Mouse (Mus musculus) kidney, postnatal 36 days (tissue): ENCODE measurements around the gene Ppargc1a.

ENCODE experiments used
- DNase-seq, 2 experiments: peaks; one replicate each; pipeline ENCODE4 v3.0.0; 2021 to 2022; ENCODE audit warnings: mixed read lengths in 2 of 2

The Ppargc1a gene

DNA sequence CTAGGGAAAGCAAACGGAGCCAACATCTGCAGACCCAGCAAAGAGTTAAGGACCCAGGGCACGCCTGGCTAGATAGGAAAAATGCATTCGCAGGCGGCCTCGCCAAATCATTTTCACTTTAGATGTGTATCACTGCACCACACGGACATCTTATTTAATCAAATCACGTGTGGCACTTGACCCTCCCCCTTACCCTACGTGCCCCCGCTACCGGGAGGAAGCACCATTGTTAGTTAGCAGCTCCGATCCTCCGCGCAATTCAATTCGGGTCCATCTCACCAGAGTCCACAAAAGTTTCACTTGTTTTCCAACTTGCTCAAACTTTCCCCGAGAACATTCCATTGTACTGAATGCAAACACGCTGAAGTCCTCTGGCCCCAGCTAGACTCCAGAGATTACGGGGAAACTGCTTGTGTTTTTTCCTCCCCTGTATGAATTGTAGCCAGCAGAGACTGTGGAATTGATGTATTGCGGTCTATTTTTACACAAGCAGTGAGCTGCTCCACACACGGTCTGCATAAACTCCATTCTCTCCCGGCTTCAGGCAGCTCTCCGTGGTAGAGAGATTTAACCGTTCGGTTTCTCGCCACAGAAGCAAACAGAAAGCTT lies 14.9 kb downstream of the Ppargc1a start:
- peak; percentile 82 to 83 for DNase-seq

DNA sequence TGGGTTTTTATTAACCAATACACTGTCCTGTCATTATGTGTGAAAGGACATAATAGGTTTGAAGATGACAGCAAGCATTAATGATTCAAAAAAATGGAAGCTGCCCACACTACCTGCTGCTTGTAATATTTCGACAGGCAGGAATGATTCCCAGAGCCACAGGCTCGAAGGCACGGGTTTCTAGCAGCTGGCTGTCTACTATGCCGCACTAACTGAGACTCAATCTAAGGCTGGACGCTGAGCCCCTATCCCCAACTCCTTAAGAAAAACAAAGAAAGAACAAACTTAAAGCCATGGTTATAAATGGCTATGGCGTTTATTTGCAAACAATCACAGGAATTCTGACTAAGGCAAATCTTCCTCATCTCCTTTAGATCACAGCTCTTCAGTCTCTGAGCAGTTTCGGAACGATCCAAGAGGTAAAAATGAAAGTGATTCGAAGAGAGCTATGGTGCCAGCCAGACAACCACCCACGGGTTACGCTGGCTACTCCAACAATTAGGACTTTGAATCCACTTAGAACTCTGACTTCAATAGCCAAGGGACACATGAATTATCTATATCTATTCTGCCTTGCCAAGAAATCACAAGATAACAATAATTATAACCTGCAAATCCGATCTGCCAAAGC lies 15.6 kb downstream of the Ppargc1a start:
- no peak for DNase-seq

GRCm38 (mm10) chr5:51547442-51548035 lies 20.0 kb downstream of the Ppargc1a start:
- DNase-seq = no peak

DNA sequence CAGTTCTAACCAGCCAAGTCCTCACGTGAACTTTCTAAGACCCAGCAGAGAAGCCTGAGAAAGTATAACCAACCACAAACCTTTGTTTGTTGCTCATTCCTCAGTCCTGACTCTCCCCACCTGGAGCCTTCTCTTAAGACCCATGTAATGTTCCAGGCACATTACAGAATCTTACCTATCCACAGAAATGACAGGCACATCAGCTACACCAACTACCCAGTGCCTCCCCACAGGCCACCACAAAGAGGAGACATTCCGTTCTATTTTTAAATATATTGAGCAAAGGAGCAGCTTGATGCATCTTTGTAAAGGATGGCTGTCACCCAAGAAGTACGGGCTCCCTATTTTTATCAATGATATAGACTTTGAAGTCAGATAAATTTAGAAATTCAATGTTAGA lies 20.7 kb downstream of the Ppargc1a start:
- no peak for DNase-seq

DNA sequence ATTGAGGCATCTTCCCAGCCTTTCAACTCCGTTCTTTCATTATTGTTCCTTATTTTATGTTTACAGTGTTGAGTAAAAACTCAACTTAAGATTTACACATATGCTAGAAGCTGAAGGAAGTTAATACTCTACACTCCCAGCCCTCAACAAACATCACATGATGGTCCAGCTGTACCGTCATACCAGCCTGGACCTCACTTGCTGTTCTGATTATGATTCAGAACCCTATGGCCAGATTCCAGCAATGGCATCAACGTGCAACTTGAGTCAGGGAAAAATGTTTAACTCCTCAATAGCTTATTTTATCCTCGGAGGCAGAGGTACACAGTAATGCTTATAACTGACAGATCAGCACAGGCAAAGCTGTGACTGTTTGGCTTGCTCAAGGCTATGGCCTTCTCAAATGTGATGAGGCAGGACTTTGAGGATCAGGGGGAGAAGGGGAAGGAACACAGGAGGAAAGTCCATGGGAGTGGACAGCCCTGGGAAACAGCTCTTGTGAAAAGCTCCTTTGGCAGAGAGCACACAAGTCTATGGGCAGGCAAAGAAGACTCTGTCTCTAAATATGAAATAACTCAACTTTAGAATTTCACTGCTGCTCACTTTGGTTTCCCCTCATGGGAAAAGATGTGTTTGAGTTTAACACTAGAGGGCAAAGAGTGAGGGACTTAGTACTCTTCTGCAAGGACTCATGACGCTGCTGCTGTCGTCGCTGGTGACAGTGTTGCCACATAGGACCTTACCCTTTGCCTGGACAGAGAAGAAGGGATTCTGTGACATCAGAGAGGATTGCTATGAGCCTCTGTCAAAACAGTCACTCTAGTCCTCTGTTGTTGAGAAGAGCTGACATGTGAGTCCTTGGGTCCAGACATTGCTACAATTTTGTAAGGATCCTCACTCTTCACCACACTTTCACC lies 22.1 kb downstream of the Ppargc1a start:
- peak in 1 of 2 experiments; percentile 60 for DNase-seq

GRCm38 (mm10) chr5:51544141-51544735 lies 23.3 kb downstream of the Ppargc1a start:
- no peak for DNase-seq

DNA sequence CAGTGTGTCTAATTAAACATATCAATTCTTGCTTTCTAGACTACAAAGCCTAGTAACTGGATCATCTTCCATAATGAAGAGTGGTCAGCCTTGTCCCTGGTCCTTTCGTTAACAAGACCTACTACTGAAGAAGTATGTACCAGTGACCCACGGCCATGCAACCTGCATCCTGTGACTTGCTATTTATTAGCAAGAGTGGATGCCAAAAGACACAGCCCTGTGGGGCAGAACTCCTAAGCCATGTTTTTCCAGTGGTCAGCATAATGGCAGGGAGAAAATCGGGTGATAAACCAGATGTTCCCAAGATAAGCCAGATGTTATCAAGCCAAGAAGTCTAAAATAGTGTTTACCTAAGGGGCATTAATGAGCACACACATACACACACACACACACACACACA lies 26.0 kb downstream of the Ppargc1a start:
- peak; percentile 40 to 65 for DNase-seq

DNA sequence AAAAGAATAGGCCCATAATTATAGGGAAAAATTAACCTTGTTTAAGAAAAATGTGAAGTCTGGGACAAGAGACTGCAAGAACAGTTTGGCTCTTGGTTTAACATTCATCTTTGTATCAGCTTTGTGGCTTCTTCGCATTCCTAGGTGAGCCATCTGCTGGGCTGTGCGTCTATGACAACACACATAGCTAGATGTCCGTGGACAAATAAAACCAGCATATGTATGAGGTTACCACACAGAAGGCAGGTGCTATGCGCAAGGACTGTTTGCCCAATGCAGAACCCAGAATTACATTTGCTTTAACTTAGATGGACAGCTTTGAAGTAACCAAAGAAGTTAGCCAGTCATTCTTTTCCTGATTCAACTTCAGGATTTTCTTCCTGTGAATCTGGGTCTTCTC lies 26.7 kb downstream of the Ppargc1a start:
- DNase-seq = no peak

DNA sequence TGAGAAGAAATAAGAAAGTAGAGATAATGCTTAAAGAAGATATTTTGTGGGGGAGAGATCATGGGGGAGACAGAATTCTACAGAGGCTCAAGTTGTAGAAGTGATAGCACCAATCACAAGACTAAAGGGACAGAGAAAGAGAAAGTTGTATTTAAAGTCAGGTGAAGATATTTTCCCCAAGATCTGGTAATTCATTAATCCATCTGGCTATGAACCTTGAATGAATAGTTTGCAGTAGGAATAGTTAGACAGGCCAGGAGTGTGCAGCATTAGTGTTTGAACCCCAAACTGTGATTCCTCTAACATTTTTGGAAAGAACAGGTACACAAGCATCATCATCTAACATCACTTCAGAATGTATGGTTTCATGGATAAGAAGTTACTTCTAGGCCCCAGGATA lies 28.0 kb downstream of the Ppargc1a start:
- no peak for DNase-seq

DNA sequence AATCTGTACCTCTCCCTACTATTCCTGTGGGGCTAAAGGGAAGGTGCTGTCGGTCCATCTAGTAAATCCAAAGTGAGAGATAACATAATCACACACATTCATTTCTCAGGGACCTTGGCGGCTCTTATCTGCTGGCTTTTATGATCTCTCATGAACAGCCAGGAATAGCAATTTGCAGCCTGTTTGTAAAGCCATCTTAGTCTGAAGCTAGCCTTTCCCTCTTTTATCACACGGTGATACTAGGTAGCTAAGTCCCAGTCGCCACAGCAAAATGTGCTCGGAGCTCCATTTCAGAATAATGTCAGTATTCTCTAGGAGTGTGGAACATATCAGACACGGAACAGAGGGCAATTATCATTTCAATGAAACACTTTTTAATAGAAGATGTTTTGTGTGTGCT lies 29.2 kb downstream of the Ppargc1a start:
- DNase-seq = no peak

DNA sequence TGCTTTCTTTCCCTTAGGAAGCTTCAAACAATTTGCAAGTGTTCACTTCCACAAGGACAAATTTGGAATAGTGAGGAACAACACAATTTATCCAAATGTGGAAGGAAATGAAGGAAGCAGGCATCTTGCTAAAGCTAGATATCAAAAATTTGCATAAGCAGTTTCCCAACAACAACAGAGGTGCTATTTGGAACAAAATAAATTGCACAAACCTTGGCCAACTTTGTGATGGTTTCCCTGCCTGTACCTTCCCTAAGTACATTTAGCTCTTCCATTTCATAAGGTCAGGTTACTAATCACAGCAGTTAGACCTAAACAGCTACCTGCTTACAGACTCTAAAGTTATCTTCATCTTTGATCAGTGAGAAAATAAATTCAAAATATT lies 29.9 kb downstream of the Ppargc1a start:
- no peak for DNase-seq

GRCm38 (mm10) chr5:51537009-51537645 lies 30.4 kb downstream of the Ppargc1a start:
- peak; percentile 64 to 90 for DNase-seq

GRCm38 (mm10) chr5:51534456-51534855 lies 33.1 kb downstream of the Ppargc1a start:
- no peak for DNase-seq

GRCm38 (mm10) chr5:51531286-51531685 lies 36.2 kb downstream of the Ppargc1a start:
- DNase-seq = no peak

- no peak for DNase-seq
These were observed 38.1 kb downstream of the Ppargc1a start for GRCm38 (mm10) chr5:51529444-51529843.

- no peak for DNase-seq
These were observed 39.4 kb downstream of the Ppargc1a start for GRCm38 (mm10) chr5:51528165-51528498.

GRCm38 (mm10) chr5:51527498-51528164 lies 39.9 kb downstream of the Ppargc1a start:
- DNase-seq = peak; percentile 85 to 89

DNA sequence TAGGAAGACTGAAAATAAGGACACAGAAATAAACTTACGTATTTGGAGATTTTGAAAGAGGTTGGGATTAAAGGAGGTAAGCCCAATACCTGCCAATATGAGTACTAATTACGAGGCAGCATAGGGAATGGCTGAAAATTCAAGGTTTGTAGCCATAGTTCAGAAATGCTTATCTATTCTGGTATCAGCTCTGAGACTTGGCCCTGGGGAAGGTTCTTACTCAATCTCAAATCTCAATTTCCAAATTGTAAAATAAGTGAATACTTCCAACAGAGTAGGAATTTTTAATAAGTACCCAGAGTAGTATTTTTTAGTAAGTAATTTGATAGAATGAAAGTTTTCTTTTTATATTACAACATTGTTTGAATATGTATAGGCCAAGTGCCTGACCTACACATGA lies 41.7 kb downstream of the Ppargc1a start:
- no peak for DNase-seq

- DNase-seq = no peak
These were observed 46.7 kb downstream of the Ppargc1a start for GRCm38 (mm10) chr5:51520807-51521206.

- no peak for DNase-seq
These were observed 49.9 kb downstream of the Ppargc1a start for GRCm38 (mm10) chr5:51517440-51518187.

GRCm38 (mm10) chr5:51504654-51505053 lies 62.9 kb downstream of the Ppargc1a start:
- DNase-seq = no peak
